Mouse (Mus musculus) mature B cell (primary cell): ENCODE measurements around the gene Gm49630.
"Not testable (repeated sequence)": the region's sequence is repeated elsewhere in the genome, so short reads cannot be mapped to it uniquely, and the experiment has no call there.

Source experiments
- in situ Hi-C: fragments of 300-500 bp; cut with MboI; formaldehyde crosslinking; loops from 2 replicates; pipeline ENCODE4 v1.14.3; 2019

Gm49630 gene

DNA sequence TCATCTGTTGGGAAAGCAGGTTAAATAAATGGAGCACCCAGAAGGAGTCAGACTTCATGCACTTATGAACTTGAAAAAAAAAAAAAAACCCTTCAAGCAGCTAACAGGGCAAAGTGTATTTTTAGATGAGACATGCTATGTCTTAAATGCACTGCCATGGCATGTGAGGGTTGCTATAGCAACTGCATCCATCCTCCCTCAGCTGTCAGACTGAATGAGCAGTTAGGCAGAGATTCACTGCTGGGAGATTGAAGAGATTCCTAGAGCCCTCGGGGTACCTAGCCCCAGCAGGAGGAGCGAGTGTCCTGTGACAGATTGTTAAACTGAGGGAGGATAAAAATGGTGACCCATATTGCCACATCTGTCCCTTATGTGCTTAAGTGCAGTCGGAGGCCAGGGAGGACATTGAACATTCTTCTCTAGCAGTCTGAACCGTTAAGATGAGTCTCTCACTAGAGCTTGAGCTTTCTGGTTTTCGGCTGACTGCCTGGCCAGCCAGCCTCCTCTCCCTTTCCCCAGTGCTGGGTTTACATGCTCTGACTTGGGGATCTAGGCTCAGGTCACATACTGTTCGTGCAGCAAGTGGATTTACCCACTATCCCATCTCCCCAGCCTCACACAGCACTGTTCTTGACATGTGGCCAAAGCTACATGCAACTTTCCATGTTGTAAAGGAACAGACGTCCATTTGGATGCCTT lies 5.0 kb downstream of the Gm49630 start:
- in situ Hi-C loops = not testable (repeated sequence)

DNA sequence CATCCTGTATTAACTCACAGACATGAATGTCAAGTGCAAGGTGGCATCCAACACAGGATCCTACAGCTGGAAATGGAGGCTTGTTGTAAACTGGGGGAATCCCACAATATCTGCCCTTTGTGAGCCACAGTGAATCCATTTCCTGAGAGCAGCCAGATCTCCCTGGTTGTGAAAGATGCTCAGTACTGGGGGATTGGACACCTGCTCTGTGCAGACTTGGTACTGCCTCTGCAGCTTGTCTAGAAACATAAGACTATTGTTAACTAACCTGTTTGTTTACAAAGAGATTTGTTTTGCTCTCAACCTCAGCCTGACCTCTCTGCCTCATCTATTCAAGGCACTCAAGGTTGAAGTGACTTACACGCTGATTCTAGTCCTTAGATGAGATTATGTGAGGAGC lies 5.5 kb downstream of the Gm49630 start:
- in situ Hi-C loops = not testable (repeated sequence)

DNA sequence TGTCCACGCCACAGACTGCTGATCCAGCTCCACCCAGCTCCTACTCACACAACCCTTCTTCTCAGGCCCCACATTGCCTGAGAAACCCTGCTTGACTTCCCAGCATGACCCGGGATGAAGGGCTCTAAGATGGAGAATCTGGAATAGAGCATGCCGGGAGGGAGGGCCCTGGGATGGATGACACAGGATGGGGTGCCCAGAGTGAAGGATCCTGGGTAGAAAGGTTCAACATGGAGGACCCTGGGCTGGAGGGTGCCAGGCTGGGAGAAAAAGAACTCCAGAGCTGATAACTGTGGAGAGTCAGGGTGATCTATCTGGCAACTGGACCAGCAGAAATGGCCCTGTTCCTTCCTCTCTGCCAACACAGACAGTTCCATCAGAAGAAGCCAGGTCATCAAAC lies 6.2 kb downstream of the Gm49630 start:
- in situ Hi-C loops = not testable (repeated sequence)

DNA sequence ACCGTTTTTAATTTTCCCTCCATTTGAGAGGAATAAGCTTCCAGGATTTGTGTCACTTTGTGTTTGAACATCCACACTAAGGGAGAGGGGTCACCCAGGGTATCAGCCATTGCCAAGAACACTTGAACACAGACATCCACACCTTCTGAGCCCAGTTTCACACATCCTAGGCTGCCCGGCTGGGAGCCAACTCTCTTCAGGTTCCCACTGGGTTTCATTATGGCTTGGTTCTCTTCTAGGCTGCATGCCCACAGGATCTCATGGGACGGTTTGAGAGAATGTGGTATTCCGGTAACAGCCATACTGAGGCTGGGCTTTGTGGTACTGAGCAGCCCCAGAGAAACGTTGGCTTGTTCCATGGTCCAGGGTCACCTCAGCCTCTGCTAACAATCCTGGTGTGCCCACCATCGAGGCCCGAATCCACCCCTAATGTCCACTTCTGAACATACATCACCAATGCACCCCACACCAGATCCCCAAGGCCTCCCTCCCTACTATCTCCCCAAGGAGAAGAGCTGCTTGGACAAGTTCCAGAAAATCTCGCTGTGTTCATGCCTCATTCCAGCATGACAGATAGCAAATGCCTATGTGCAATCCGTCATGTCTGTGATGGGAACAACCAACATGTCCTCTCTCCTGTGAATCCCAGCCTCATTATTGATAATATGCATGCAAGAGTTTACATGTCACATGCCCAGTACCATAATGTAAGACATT lies 10.9 kb downstream of the Gm49630 start:
- in situ Hi-C loops = not testable (repeated sequence)

DNA sequence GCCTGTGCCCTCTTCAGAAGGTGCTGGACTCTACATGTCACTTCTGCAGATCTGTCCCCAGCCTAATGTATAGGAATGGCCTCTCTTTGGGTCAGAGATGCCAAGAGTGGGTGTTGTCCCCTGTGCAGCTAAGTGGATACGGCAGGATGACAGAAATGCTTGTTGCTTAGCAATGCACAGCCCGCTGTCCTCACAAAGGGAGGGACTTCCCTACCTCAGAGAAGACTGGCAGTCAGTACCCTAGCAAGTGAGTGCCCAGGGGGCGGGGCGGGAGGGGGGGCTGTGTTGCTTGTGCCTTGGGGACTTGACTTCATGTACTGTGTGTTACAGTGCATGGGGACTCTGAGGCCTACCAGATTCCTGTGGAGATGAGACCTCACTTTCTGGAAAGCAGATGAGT lies 12.0 kb downstream of the Gm49630 start:
- in situ Hi-C loops = not testable (repeated sequence)

DNA sequence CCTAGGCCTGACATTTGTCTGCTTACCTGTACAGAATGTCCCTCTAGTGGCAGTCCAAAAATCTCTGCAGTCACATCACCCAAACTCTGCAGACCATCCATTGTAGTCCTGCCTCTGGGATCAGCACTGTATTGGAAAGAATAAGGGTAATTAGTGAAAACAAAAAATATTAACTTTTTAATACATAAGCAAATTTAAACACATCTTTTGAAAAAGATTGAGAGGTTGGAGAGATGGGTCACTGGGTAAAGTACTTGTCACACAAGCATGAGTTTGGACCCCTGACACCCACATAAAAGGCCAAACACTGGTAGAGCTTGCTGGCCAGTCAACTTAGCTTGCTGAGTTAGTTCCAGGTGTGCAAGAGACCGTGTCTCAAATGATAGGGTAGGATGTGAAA lies 19.2 kb downstream of the Gm49630 start, which contains the start of gene Ttll2:
Gene Ttll2, minus strand, starts transcription at position 101 of the 400 bp plus-strand sequence.
- in situ Hi-C loops = not testable (repeated sequence)

DNA sequence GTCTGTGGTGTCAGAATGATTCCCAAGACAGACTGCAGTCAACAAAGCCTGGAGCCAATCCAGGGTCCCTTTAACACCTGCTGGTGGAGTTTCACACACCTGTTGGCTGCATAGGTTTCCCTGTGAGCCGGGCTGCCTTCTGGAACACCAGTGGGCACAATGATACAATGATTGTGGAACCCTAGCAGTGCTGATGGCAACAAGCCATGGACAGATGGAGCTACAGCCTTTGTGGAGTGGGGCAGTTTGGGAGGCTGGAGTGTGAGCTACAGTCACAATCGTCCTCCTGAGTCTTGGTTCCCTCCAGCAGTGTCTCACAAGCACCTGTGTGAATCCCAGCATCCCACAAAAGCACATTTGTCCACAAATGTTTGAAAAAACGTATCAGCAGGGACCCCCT lies 23.0 kb downstream of the Gm49630 start:
- in situ Hi-C loops = not testable (repeated sequence)

DNA sequence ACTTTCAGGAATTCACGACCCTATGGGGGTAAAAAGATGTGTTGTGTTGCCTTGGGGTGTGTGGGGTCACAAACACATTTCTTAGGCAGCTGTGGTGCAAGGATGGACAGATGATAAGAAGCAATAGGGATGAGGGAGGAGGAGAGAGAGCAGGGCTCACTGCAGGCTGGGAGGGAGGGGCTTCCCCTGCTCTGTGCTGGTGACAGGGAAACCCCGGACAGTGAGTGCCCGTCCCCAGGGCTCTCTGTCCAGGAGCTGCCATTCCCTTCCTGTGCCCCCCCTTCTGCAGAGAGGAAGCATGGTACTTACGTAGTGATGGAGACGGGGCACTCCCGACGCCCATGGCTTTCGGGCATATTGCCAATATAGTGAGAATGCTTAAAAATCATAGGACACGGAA lies 34.4 kb downstream of the Gm49630 start:
- in situ Hi-C loops = not testable (repeated sequence)

DNA sequence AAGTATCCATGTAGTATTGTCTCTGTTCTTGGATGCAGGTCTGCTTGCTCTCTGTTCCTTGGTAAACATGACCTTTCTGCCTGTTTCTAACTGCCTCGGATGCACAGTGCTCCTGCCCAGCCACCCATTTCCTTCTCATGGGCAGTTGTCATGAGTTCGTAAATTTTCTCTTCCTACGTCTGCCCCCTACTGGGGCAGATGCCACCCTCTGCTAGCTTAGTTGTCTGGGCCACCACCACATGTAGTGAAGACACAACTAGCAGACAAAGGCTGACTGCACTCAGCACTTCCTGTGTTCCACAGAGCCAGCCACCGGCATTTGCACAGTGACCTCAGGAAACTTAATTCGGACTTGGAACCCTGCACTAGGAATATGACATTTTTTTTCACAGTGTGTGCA lies 39.0 kb downstream of the Gm49630 start:
- in situ Hi-C loops = not testable (repeated sequence)

DNA sequence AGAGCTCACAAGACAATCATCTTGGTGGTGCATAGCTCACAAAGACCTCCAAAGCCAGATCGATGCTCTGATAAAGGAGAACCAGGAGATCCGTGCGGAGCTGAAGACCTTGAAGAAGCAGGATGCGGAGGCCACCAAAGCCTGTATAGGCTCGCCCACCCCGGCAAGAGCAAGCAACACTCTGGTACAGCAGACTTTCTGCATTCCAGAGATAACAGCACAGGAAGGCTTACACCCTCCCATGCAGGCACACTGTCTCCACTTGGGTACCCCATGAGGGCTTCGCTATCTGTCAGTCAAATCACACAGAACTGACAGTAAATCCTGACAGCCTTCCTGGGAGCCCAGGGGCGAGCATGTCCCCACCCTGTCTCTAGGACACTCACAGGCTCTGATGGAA lies 45.4 kb downstream of the Gm49630 start:
- in situ Hi-C loops = not testable (repeated sequence)

DNA sequence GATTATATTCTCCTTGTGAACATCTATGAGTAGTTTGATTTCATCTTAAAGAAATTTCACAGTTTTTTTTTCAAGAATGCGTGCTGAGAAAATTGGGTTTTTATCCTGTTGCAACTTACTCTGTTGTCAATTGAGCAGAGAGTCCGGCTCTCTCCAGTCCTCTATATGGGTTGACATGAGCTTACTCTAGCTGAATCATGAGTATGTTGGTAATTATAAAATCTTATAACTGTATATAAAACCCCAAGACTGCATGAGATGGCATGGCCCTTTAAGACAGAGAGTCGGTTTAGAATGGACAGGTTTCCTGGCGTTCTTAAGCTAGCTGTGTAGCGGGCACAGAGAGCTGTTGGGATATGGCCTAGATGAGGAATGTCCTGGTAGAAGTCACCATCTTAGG lies 47.4 kb downstream of the Gm49630 start, which contains the start of gene Tcp10a:
Gene Tcp10a, plus strand, starts transcription at position 301 of the 400 bp plus-strand sequence.
- in situ Hi-C loops = not testable (repeated sequence)

DNA sequence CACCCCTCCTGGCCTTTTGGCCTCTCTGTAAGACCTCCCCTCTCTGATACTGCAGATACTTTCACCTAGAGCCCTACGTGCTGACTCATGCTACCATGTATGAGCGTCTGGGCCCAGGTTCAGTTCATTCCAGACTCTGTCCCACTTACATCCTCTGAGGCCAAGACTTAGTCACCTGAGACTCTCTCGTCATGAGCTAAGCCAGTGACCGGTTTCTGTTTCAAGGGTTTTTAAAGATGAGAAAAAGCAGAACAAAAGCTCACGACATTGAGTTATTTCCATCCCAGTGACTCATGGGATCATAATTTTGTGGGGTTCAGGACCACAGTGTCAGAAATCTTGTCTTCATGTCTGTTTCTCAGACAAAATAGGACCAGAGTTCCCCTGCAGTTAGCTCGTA lies 52.0 kb downstream of the Gm49630 start:
- in situ Hi-C loops = not testable (repeated sequence)

DNA sequence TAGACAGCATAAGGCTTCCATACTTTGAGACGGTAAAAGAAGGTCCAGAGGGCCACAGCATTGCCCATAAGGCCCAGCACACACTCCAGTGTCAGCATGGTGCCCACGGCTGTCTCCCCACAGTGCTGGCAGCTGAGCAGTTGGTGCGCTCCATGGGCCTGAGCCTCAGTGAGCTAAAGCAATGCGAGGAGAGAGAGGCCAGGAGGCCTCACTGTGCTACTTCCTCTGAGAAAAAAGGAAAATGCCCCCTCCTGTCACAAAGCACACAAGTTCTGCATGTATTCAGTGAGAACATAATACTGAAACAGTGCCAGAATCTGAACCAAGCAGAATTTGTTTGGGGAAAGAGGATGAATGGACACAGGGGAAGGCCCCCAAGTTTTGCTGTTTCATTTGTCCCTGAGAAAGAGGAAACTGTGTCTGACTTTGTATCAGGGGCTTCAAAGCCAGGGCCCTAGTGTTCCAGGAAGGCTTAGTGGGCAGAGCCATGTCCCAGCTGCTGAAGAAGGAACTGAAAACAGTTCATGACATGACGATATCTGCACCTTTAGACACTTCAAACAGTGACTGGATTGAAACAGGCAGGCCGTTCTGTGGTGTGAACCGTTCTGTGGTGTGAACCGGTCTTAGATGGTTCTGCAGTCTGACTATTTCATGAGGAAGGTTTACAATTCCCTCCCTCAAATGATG lies 55.9 kb downstream of the Gm49630 start:
- in situ Hi-C loops = not testable (repeated sequence)

DNA sequence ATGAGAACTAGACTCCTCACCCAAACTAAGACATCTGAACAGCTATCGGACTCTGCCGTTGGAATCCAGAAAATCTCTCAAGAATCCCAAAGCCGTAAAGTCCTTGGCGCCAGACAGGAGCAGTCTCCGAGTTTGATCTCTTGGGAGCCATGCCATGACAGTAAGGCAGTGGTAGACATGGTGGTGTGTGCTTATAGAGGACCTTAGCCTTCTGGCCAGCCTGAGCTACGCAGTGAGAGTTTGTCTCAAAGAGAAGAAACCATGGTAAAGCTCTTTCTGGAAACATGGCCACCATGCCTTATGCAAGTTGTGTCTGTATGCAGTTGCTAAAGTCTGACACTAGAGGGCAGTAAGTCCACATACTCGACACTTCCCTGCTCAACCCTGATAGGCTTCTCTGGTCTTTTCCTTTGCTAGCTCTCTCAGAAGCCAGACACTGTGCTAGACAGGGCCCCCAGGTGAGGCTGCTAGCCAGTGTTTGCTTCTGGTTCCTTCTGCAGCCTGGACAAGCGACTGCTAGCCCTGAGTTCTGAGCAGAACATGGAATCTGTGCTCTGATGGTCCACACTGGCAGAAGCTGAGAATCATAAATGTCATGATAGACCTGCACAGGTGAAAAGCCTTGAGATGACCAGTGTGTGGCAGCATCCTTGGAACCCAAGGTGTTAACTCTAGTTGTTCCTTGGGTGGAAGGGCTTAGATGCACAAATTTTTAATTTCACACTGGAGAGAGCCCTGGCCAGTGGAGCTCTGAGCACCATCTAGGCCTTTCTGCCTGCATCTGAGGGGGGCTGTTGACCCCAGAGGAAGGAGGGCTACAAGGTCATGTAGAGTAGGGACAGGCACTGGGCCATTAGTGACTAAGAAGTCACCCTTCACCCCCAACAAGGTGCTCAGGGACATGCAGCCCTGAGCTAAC lies 65.2 kb downstream of the Gm49630 start:
- in situ Hi-C loops = not testable (repeated sequence)
